Mouse (Mus musculus): ENCODE data around the gene Kctd21.

DNA sequence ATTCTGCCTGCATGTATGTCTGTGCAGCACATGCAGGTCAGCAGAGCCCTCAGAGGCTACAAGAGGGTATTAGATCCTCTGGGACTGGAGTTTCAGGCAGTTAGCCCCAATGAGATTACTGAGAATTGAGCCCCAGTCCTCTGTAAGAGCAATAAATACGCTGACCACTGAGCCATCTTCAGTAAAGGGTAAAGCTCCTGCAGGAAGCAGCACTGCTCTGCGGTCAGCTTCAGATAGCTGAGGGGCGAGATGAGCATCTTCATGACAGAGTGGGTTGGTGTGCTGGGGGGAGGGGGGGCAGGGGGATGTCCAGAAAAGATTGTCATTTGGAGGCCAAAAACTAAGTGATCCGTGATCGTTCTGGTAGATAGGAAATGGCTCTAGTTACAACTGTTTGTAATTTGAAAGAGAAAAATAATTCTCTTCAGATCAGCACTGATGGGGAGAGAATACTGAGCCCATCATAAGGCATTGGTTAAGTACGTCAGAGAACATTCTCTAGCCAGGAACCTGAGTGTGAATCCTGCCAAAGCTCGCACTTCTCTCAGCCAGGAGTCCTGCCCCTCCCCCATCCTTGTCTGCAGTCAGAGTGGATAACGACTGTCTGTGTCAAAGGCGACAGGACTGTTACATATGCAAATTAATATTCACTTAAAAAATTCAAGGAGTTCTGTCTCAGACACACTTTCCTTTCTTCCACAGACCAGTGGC lies 14.1 kb downstream of the Kctd21 start:
- TF ChIP-seq CTCF (IDR thresholded peaks at IDR 0.05) (no peak), EP300 (IDR thresholded peaks at IDR 0.05) (no peak)
